Comparison of ENCODE assay signal across 1 mouse cellular context in the genomic region with DNA sequence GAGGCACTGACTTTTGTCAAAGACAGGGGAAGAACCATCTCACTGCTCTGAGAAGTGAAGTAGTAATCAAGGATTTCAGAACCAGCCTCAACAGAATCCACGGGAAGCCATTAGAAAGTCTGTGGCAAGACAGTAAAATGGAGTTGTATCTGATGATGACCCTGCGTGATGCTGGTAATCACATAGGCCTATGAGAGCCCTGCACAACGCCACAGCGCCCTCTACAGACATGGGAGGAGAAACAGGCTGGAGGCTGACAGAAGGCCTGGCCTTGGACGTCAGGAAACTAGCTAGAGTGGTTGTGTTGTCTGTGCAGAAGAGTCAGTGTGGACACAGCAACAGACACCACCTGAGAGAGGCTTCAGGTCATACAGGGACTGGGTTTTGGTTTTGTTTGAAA.
TF ChIP-seq lines count a peak whose summit lies in the region.

No protein-coding gene starts in this region.

TF ChIP-seq in MEL, 35 proteins besides CTCF, POLR2A, EP300 and RAD21 (continued from another document):
- TF ChIP-seq GATA1 (IDR thresholded peaks at IDR 0.05; ENCODE audit: low read depth, low read length) (no peak), POLR2AphosphoS2 (IDR thresholded peaks at IDR 0.05; ENCODE audit: low read length) (no peak)
